Mouse (Mus musculus): Measurements from ENCODE around the gene Klk9. TPM values are rescaled to one million over a fixed set of nuclear protein-coding genes. Genes with fewer than 3 reads are reported as not detected.

Klk9 gene
- polyA plus RNA-seq, 1 experiment: not detected

- Histone ChIP-seq H3K27me3 (ENCODE audit: control insufficient read depth, insufficient read depth, low read length) (no peaks in the 10 kb centered on the region), H3K4me3 (ENCODE audit: low read depth, low read length) (no peak overlapping the region), H3K4me1 (ENCODE audit: control insufficient read depth, insufficient read depth, insufficient read length, low read length) (no peaks in the 10 kb centered on the region), H3K36me3 (ENCODE audit: control insufficient read depth, insufficient read depth, low read length) (no peaks in the 10 kb centered on the region), H3K27ac (ENCODE audit: insufficient read depth, low read depth, low read length) (no peak overlapping the region)
- TF ChIP-seq POLR2A (IDR thresholded peaks at IDR 0.05; ENCODE audit: low read depth, low read length) (no peak), CTCF (IDR thresholded peaks at IDR 0.05; ENCODE audit: extremely low read depth, insufficient read length, insufficient replicate concordance, low read depth, low read length) (no peak)
- WGBS: 70% methylated on average over 3 of the region's 3 CpGs
Measured at GRCm38 (mm10) chr7:43772901-43773300, 18.8 kb upstream of the Klk9 start.

- H3K27ac ChIP-seq (ENCODE audit: insufficient read depth, low read depth, low read length): no peak within 1 kb of the TSS
- no peaks in the 10 kb centered on the region for H3K27me3 ChIP-seq (ENCODE audit: control insufficient read depth, insufficient read depth, low read length)
- H3K4me1 ChIP-seq (ENCODE audit: control insufficient read depth, insufficient read depth, insufficient read length, low read length): no peaks in the 10 kb centered on the region
- no peak within 1 kb of the TSS for H3K4me3 ChIP-seq (ENCODE audit: low read depth, low read length)
- TF ChIP-seq POLR2A (IDR thresholded peaks at IDR 0.05; ENCODE audit: low read depth, low read length): no peak
- TF ChIP-seq CTCF (IDR thresholded peaks at IDR 0.05; ENCODE audit: extremely low read depth, insufficient read length, insufficient replicate concordance, low read depth, low read length): no peak
- no peaks in the 10 kb centered on the region for H3K36me3 ChIP-seq (ENCODE audit: control insufficient read depth, insufficient read depth, low read length)
- 77% methylated on average over 5 of the region's 5 CpGs for WGBS
Measured at GRCm38 (mm10) chr7:43774364-43774763, 17.3 kb upstream of the Klk9 start, which contains the start of gene Klk11. Klk11 (plus strand) TSS chr7:43774604.

- Histone ChIP-seq H3K27ac (ENCODE audit: insufficient read depth, low read depth, low read length) (no peak overlapping the region), H3K4me1 (ENCODE audit: control insufficient read depth, insufficient read depth, insufficient read length, low read length) (no peaks in the 10 kb centered on the region), H3K27me3 (ENCODE audit: control insufficient read depth, insufficient read depth, low read length) (no peaks in the 10 kb centered on the region), H3K36me3 (ENCODE audit: control insufficient read depth, insufficient read depth, low read length) (no peaks in the 10 kb centered on the region), H3K4me3 (ENCODE audit: low read depth, low read length) (no peak overlapping the region)
- TF ChIP-seq CTCF (IDR thresholded peaks at IDR 0.05; ENCODE audit: extremely low read depth, insufficient read length, insufficient replicate concordance, low read depth, low read length) (no peak), POLR2A (IDR thresholded peaks at IDR 0.05; ENCODE audit: low read depth, low read length) (no peak)
- 50% methylated on average over 6 of the region's 6 CpGs for WGBS
Measured at GRCm38 (mm10) chr7:43774802-43775201, 16.9 kb upstream of the Klk9 start.

- Histone ChIP-seq H3K4me1 (ENCODE audit: control insufficient read depth, insufficient read depth, insufficient read length, low read length) (no peaks in the 10 kb centered on the region), H3K4me3 (ENCODE audit: low read depth, low read length) (no peak overlapping the region), H3K27me3 (ENCODE audit: control insufficient read depth, insufficient read depth, low read length) (no peaks in the 10 kb centered on the region), H3K36me3 (ENCODE audit: control insufficient read depth, insufficient read depth, low read length) (no peaks in the 10 kb centered on the region), H3K27ac (ENCODE audit: insufficient read depth, low read depth, low read length) (no peak overlapping the region)
- 49% methylated on average over 7 of the region's 7 CpGs for WGBS
- TF ChIP-seq CTCF (IDR thresholded peaks at IDR 0.05; ENCODE audit: extremely low read depth, insufficient read length, insufficient replicate concordance, low read depth, low read length) (no peak), POLR2A (IDR thresholded peaks at IDR 0.05; ENCODE audit: low read depth, low read length) (no peak)
Measured at GRCm38 (mm10) chr7:43775311-43776057, 16.2 kb upstream of the Klk9 start.

GRCm38 (mm10) chr7:43776506-43776905, 15.2 kb upstream of the Klk9 start:
- Histone ChIP-seq H3K4me3 (ENCODE audit: low read depth, low read length) (no peak overlapping the region), H3K27me3 (ENCODE audit: control insufficient read depth, insufficient read depth, low read length) (no peaks in the 10 kb centered on the region), H3K27ac (ENCODE audit: insufficient read depth, low read depth, low read length) (no peak overlapping the region), H3K4me1 (ENCODE audit: control insufficient read depth, insufficient read depth, insufficient read length, low read length) (no peaks in the 10 kb centered on the region), H3K36me3 (ENCODE audit: control insufficient read depth, insufficient read depth, low read length) (no peaks in the 10 kb centered on the region)
- TF ChIP-seq CTCF (IDR thresholded peaks at IDR 0.05; ENCODE audit: extremely low read depth, insufficient read length, insufficient replicate concordance, low read depth, low read length) (no peak), POLR2A (IDR thresholded peaks at IDR 0.05; ENCODE audit: low read depth, low read length) (no peak)
- WGBS: 83% methylated on average over 5 of the region's 5 CpGs

GRCm38 (mm10) chr7:43777423-43777822, 14.3 kb upstream of the Klk9 start:
- WGBS: 88% methylated on average over 12 of the region's 12 CpGs
- no peak for TF ChIP-seq POLR2A (IDR thresholded peaks at IDR 0.05; ENCODE audit: low read depth, low read length)
- no peak for TF ChIP-seq CTCF (IDR thresholded peaks at IDR 0.05; ENCODE audit: extremely low read depth, insufficient read length, insufficient replicate concordance, low read depth, low read length)

GRCm38 (mm10) chr7:43778176-43778970, 13.3 kb upstream of the Klk9 start:
- no peaks in the 10 kb centered on the region for H3K36me3 ChIP-seq (ENCODE audit: control insufficient read depth, insufficient read depth, low read length)
- 90% methylated on average over 10 of the region's 10 CpGs for WGBS
- H3K27ac ChIP-seq (ENCODE audit: insufficient read depth, low read depth, low read length): no peak overlapping the region
- 0 out of 2 replicates have a peak, but pooled peaks cover 2% of the 10 kb centered on the region for H3K4me1 ChIP-seq (ENCODE audit: control insufficient read depth, insufficient read depth, insufficient read length, low read length)
- no peak for TF ChIP-seq POLR2A (IDR thresholded peaks at IDR 0.05; ENCODE audit: low read depth, low read length)
- no peak for TF ChIP-seq CTCF (IDR thresholded peaks at IDR 0.05; ENCODE audit: extremely low read depth, insufficient read length, insufficient replicate concordance, low read depth, low read length)
- H3K4me3 ChIP-seq (ENCODE audit: low read depth, low read length): no peak overlapping the region
- H3K27me3 ChIP-seq (ENCODE audit: control insufficient read depth, insufficient read depth, low read length): no peaks in the 10 kb centered on the region

More at GRCm38 (mm10) chr7:43777423-43777822, 14.3 kb upstream of the Klk9 start:
- Histone ChIP-seq H3K27me3 (ENCODE audit: control insufficient read depth, insufficient read depth, low read length) (no peaks in the 10 kb centered on the region), H3K36me3 (ENCODE audit: control insufficient read depth, insufficient read depth, low read length) (no peaks in the 10 kb centered on the region), H3K4me1 (ENCODE audit: control insufficient read depth, insufficient read depth, insufficient read length, low read length) (no peaks in the 10 kb centered on the region), H3K4me3 (ENCODE audit: low read depth, low read length) (no peak overlapping the region), H3K27ac (ENCODE audit: insufficient read depth, low read depth, low read length) (no peak overlapping the region)
